Mouse (Mus musculus) thymus, postnatal 0 days (tissue): ENCODE data around the gene Gm14459. TPM values are rescaled to one million over a fixed set of nuclear protein-coding genes. Genes with fewer than 3 reads are reported as not detected.
"Not testable (repeated sequence)": the region's sequence is repeated elsewhere in the genome, so short reads cannot be mapped to it uniquely, and the experiment has no call there.

ENCODE experiments used
- DNase-seq: peaks from one replicate; pipeline ENCODE4 v3.0.0-alpha.2; 2015; ENCODE audit warnings: low spot score
- polyA plus RNA-seq: library from polyadenylated mRNA; unstranded; fragments of >200 nt; fragmentation: Nextera tagmentation; extraction: Ambion mirVana; gene quantifications from 2 replicates; pipeline ENCODE4 v1.2.1, GENCODE M21; 2015

The Gm14459 gene
- not detected in 2 replicates for polyA plus RNA-seq

GRCm38 (mm10) chrX:8524854-8525253, at the start of gene Gm14459:
TSS of gene Gm14459 (minus strand) at chrX:8524954.
- DNase-seq, result no peak

GRCm38 (mm10) chrX:8548155-8548554, 23.4 kb upstream of the Gm14459 start, which contains the start of gene Ssxb6:
TSS of gene Ssxb6 (minus strand) at chrX:8548255.
- not testable (repeated sequence) for DNase-seq

Other genes with a start within 250 kb of the Gm14459 start
- not detected in 2 replicates for gene Ssxb10, start 197.5 kb downstream of the Gm14459 start, polyA plus RNA-seq
- not detected in 2 replicates for gene Ssxb9, start 158.0 kb downstream of the Gm14459 start, polyA plus RNA-seq
- not detected in 2 replicates for gene Ssxb1, start 111.6 kb downstream of the Gm14459 start, polyA plus RNA-seq
- gene Ssxb2, start 63.2 kb downstream of the Gm14459 start, polyA plus RNA-seq, result not detected in 2 replicates
- not detected in 2 replicates for gene Ssxb6, start 23.3 kb upstream of the Gm14459 start, polyA plus RNA-seq
- gene Ssxb3, start 66.9 kb upstream of the Gm14459 start, polyA plus RNA-seq, result not detected in 2 replicates
- gene Ssxb8, start 165.9 kb upstream of the Gm14459 start, polyA plus RNA-seq, result not detected in 2 replicates
- gene Ssx9, start 223.5 kb upstream of the Gm14459 start, polyA plus RNA-seq, result not detected in 2 replicates